Mouse (Mus musculus) adrenal gland, adult (tissue): ENCODE data around the gene Phip.
A peak's percentile ranks its signal among the peaks of the same experiment; 100 is the strongest.

Experiments
- DNase-seq, 2 experiments: peaks; one replicate each; pipeline ENCODE4 v3.0.0; 2022 to 2023; ENCODE audit warnings: low spot score in 1 of 2; ENCODE audit not compliant: inconsistent age in 2 of 2

Phip gene

GRCm38 (mm10) chr9:82877078-82877477 lies 98.2 kb downstream of the Phip start:
- peak in 1 of 2 experiments; percentile 26 for DNase-seq

- no peak for DNase-seq
Measured at GRCm38 (mm10) chr9:82867698-82868097, 107.6 kb downstream of the Phip start.

GRCm38 (mm10) chr9:82866121-82866520 lies 109.2 kb downstream of the Phip start:
- DNase-seq: no peak

- peak in 1 of 2 experiments; percentile 51 for DNase-seq
Measured at GRCm38 (mm10) chr9:82861775-82862430, 113.4 kb downstream of the Phip start.

GRCm38 (mm10) chr9:82861316-82861715 lies 114.0 kb downstream of the Phip start:
- DNase-seq: peak in 1 of 2 experiments; percentile 43

GRCm38 (mm10) chr9:82860805-82861204 lies 114.5 kb downstream of the Phip start:
- DNase-seq: no peak

GRCm38 (mm10) chr9:82856241-82856640 lies 119.1 kb downstream of the Phip start:
- no peak for DNase-seq

GRCm38 (mm10) chr9:82854973-82855614 lies 120.2 kb downstream of the Phip start:
- no peak for DNase-seq

GRCm38 (mm10) chr9:82854040-82854439 lies 121.3 kb downstream of the Phip start:
- no peak for DNase-seq

- DNase-seq: no peak
Measured at GRCm38 (mm10) chr9:82842671-82843070, 132.6 kb downstream of the Phip start.

GRCm38 (mm10) chr9:82835921-82836320 lies 139.4 kb downstream of the Phip start:
- DNase-seq: no peak

GRCm38 (mm10) chr9:82831891-82832290 lies 143.4 kb downstream of the Phip start:
- no peak for DNase-seq

- peak; percentile 89 to 96 for DNase-seq
Measured at GRCm38 (mm10) chr9:82829693-82830430, 145.5 kb downstream of the Phip start.

- DNase-seq: peak in 1 of 2 experiments; percentile 31
Measured at GRCm38 (mm10) chr9:82829007-82829689, 146.2 kb downstream of the Phip start, which contains the start of gene Irak1bp1. Irak1bp1 (plus strand) TSS chr9:82829540.

- no peak for DNase-seq
Measured at GRCm38 (mm10) chr9:82826426-82826825, 148.9 kb downstream of the Phip start.
